Comparison of ENCODE assay signal across 11 mouse cellular contexts in genomic region chr12:52692290-52692974, GRCm38 (mm10). TPM values are rescaled to one million over a fixed set of nuclear protein-coding genes. Genes with fewer than 3 reads are reported as not detected.
DNase-seq lines count a peak whose midpoint lies in the region; ATAC-seq and TF ChIP-seq lines count a peak whose summit lies in the region.
"Had no signal": no experiment of that assay in that cellular context is flagged by ENCODE, and none has a peak within 500 bp of the region (broad histone marks: within the 10 kb centered on the region; RNA-seq: fewer than 3 reads in every experiment).

No protein-coding gene starts in this region.

- no peaks in the 10 kb centered on the region for H3K27me3 ChIP-seq in kidney, adult 2 months (replicated peaks; ENCODE audit: control insufficient read depth, insufficient read depth, low read length)
- no peaks in the 10 kb centered on the region for H3K27me3 ChIP-seq in kidney, embryonic 14.5 days (ENCODE audit: control insufficient read depth, insufficient read depth, low read length)
- H3K27me3 ChIP-seq in intestine, postnatal 0 days (replicated peaks; ENCODE audit: control insufficient read depth, insufficient read depth, low read length): no peaks in the 10 kb centered on the region
- H3K27me3 ChIP-seq in myocyte (ENCODE audit: control insufficient read depth, insufficient read depth, insufficient read length): no peaks in the 10 kb centered on the region
- no peaks in the 10 kb centered on the region for H3K27me3 ChIP-seq in forebrain, embryonic 10.5 days (ENCODE audit: poor library complexity, severe bottlenecking)
- H3K27me3 ChIP-seq in midbrain, embryonic 14.5 days (ENCODE audit: control insufficient read depth, insufficient read depth, low read length): no peaks in the 10 kb centered on the region
- H3K27me3 ChIP-seq: forebrain, embryonic 12.5 days had no signal

- no peak overlapping the region for H3K27ac ChIP-seq in kidney, adult 2 months (ENCODE audit: insufficient read depth, low read depth, low read length)
- H3K27ac ChIP-seq in kidney, embryonic 14.5 days (ENCODE audit: low read depth, low read length): no peak overlapping the region
- H3K27ac ChIP-seq in intestine, postnatal 0 days (ENCODE audit: low read depth, low read length): peak overlapping the region; percentile 71
- H3K27ac ChIP-seq in forebrain, embryonic 10.5 days: no peak overlapping the region; the same call in 1 of the 2 replicates
- H3K27ac ChIP-seq in midbrain, embryonic 14.5 days (replicated peaks; ENCODE audit: low read depth, low read length): no peak overlapping the region
- H3K27ac ChIP-seq: forebrain, embryonic 12.5 days; heart, adult 2 months had no signal

- no peaks in the 10 kb centered on the region for H3K4me1 ChIP-seq in kidney, adult 2 months (ENCODE audit: control insufficient read depth, insufficient read depth, low read length)
- 0 out of 2 replicates have a peak, but pooled peaks cover under 1% of the 10 kb centered on the region for H3K4me1 ChIP-seq in kidney, embryonic 14.5 days (ENCODE audit: control insufficient read depth, insufficient read depth, low read length)
- no peaks in the 10 kb centered on the region for H3K4me1 ChIP-seq in intestine, postnatal 0 days (replicated peaks; ENCODE audit: control insufficient read depth, insufficient read depth, low read length)
- peaks cover 8% of the 10 kb centered on the region for H3K4me1 ChIP-seq in forebrain, embryonic 10.5 days
- peaks cover 1% of the 10 kb centered on the region for H3K4me1 ChIP-seq in midbrain, embryonic 14.5 days (ENCODE audit: control insufficient read depth, insufficient read depth, low read length)
- H3K4me1 ChIP-seq: forebrain, embryonic 12.5 days had no signal

- no peaks in the 10 kb centered on the region for H3K36me3 ChIP-seq in kidney, adult 2 months (ENCODE audit: control insufficient read depth, insufficient read depth, low read length)
- H3K36me3 ChIP-seq in kidney, embryonic 14.5 days (ENCODE audit: control insufficient read depth, insufficient read depth, low read length): no peaks in the 10 kb centered on the region
- no peaks in the 10 kb centered on the region for H3K36me3 ChIP-seq in intestine, postnatal 0 days (ENCODE audit: control insufficient read depth, insufficient read depth)
- no peaks in the 10 kb centered on the region for H3K36me3 ChIP-seq in myocyte (ENCODE audit: control insufficient read depth, insufficient read depth)
- H3K36me3 ChIP-seq in forebrain, embryonic 10.5 days (replicated peaks): no peaks in the 10 kb centered on the region
- H3K36me3 ChIP-seq in midbrain, embryonic 14.5 days (ENCODE audit: control insufficient read depth, insufficient read depth, low read length): no peaks in the 10 kb centered on the region
- H3K36me3 ChIP-seq: forebrain, embryonic 12.5 days had no signal

- no peak overlapping the region for H3K4me3 ChIP-seq in kidney, adult 2 months (ENCODE audit: insufficient read depth, low read depth, low read length)
- H3K4me3 ChIP-seq in kidney, embryonic 14.5 days (ENCODE audit: low read length): no peak overlapping the region
- no peak overlapping the region for H3K4me3 ChIP-seq in intestine, postnatal 0 days (ENCODE audit: low read depth, low read length)
- no peak overlapping the region for H3K4me3 ChIP-seq in myocyte
- H3K4me3 ChIP-seq in forebrain, embryonic 10.5 days: no peak overlapping the region
- no peak overlapping the region for H3K4me3 ChIP-seq in midbrain, embryonic 14.5 days (replicated peaks; ENCODE audit: low read depth, low read length)
- H3K4me3 ChIP-seq: forebrain, embryonic 12.5 days; heart, adult 2 months had no signal

- H3K79me2 ChIP-seq in myocyte (ENCODE audit: control insufficient read depth, insufficient read depth): no peaks in the 10 kb centered on the region

- no peaks in the 10 kb centered on the region for H3K9me3 ChIP-seq in kidney, embryonic 14.5 days (ENCODE audit: control insufficient read depth, low read length)
- H3K9me3 ChIP-seq in intestine, postnatal 0 days (ENCODE audit: control insufficient read depth): no peaks in the 10 kb centered on the region
- H3K9me3 ChIP-seq in forebrain, embryonic 10.5 days: no peaks in the 10 kb centered on the region
- H3K9me3 ChIP-seq in midbrain, embryonic 14.5 days (ENCODE audit: control insufficient read depth, low read length): no peaks in the 10 kb centered on the region
- H3K9me3 ChIP-seq: forebrain, embryonic 12.5 days had no signal

- TF ChIP-seq CTCF in kidney, adult 2 months (conservative IDR thresholded peaks at IDR 0.05; ENCODE audit: insufficient read depth, insufficient read length, low read depth, low read length): no peak
- TF ChIP-seq CTCF in intestine, postnatal 0 days (IDR thresholded peaks at IDR 0.05; ENCODE audit: low read depth): peak; percentile 59

- ATAC-seq in kidney, embryonic 14.5 days (ENCODE audit: low FRiP score, low TSS enrichment): no peak
- peak; percentile 100 for ATAC-seq in intestine, postnatal 0 days
- ATAC-seq in midbrain, embryonic 14.5 days (ENCODE audit: low FRiP score, low TSS enrichment): no peak

- no peak overlapping the region for H3K9ac ChIP-seq in kidney, embryonic 14.5 days (ENCODE audit: low read depth, low read length)
- no peak overlapping the region for H3K9ac ChIP-seq in intestine, postnatal 0 days (ENCODE audit: low read depth, low read length)
- H3K9ac ChIP-seq in midbrain, embryonic 14.5 days (replicated peaks; ENCODE audit: low read length): no peak overlapping the region
- H3K9ac ChIP-seq: forebrain, embryonic 12.5 days had no signal

- DNase-seq in kidney, adult 2 months: peak; percentile 29
- DNase-seq in MEL-GATA-1-ER (ENCODE audit: extremely low read depth, low read depth): peak; percentile 89
- no peak for DNase-seq in embryo, embryonic 9.5 days (ENCODE audit: extremely low spot score)
- DNase-seq in forebrain, embryonic 10.5 days (ENCODE audit: extremely low spot score, low spot score): no peak
- no peak for DNase-seq in midbrain, embryonic 14.5 days
- DNase-seq: cerebellum, postnatal 14 days; heart, adult 2 months had no signal

- WGBS in kidney, adult 2 months: 41% methylated on average over 10 of the region's 10 CpGs
- WGBS in kidney, embryonic 14.5 days: 52% methylated on average over 10 of the region's 10 CpGs
- 32% methylated on average over 10 of the region's 10 CpGs for WGBS in intestine, postnatal 0 days
- WGBS in forebrain, embryonic 10.5 days: 66% methylated on average over 10 of the region's 10 CpGs
- 60% methylated on average over 10 of the region's 10 CpGs for WGBS in midbrain, embryonic 14.5 days

- H3ac ChIP-seq in myocyte (ENCODE audit: control insufficient read depth, insufficient read length): no peak overlapping the region

- TF ChIP-seq POLR2A in kidney, adult 2 months (IDR thresholded peaks at IDR 0.05; ENCODE audit: low read depth, low read length): no peak
- no peak for TF ChIP-seq POLR2A in myocyte (IDR thresholded peaks at IDR 0.05; ENCODE audit: insufficient read length, low read depth)

- H3K4me2 ChIP-seq in kidney, embryonic 14.5 days (replicated peaks; ENCODE audit: low read depth, low read length): no peak overlapping the region
- peak overlapping the region; percentile 39 for H3K4me2 ChIP-seq in intestine, postnatal 0 days (replicated peaks; ENCODE audit: low read depth)
- peak overlapping the region; percentile 40 for H3K4me2 ChIP-seq in myocyte (ENCODE audit: low read depth)
- H3K4me2 ChIP-seq in midbrain, embryonic 14.5 days (ENCODE audit: low read length): no peak overlapping the region
- H3K4me2 ChIP-seq: forebrain, embryonic 12.5 days had no signal

TF ChIP-seq in myocyte, 11 proteins besides CTCF, POLR2A, EP300 and RAD21:
- TF ChIP-seq TCF12 (IDR thresholded peaks at IDR 0.05; ENCODE audit: insufficient read depth, poor library complexity, severe bottlenecking): no peak
- no peak for TF ChIP-seq MYOG (IDR thresholded peaks at IDR 0.05; ENCODE audit: control insufficient read depth in 1 of 3, insufficient read depth in 1 of 3, insufficient read length in 2 of 3, low read depth in 2 of 3)
- TF ChIP-seq POLR2AphosphoS2 (IDR thresholded peaks at IDR 0.05; ENCODE audit: insufficient read length, low read depth): no peak
- no peak for TF ChIP-seq CEBPB (IDR thresholded peaks at IDR 0.05; ENCODE audit: insufficient read depth, poor library complexity, severe bottlenecking)
- TF ChIP-seq E2F4 (IDR thresholded peaks at IDR 0.05; ENCODE audit: insufficient read depth): no peak
- TF ChIP-seq MAX (IDR thresholded peaks at IDR 0.05; ENCODE audit: low read depth): no peak
- no peak for TF ChIP-seq USF1 (IDR thresholded peaks at IDR 0.05; ENCODE audit: low read depth)
- no peak for TF ChIP-seq SRF (IDR thresholded peaks at IDR 0.05; ENCODE audit: control insufficient read depth, insufficient read length, low read depth)
- TF ChIP-seq MYOD1 (IDR thresholded peaks at IDR 0.05; ENCODE audit: control insufficient read depth in 1 of 3, insufficient read length in 2 of 3, low read depth in 2 of 3): no peak
- no peak for TF ChIP-seq TCF3 (IDR thresholded peaks at IDR 0.05; ENCODE audit: insufficient read length, low read depth)

RNA-seq across cellular contexts. Expression of gene Akap6, which starts 6.8 kb away (rescaled TPM):
- 0.22 and 0.25 TPM in 2 replicates for polyA plus RNA-seq in kidney, adult 2 months (2012; rRNA removed)
- 0.04 and 0.18 TPM in 2 replicates for polyA plus RNA-seq in kidney, embryonic 14.5 days (2014; fragmentation: Nextera tagmentation; extraction: Ambion mirVana)
- polyA plus RNA-seq in intestine, postnatal 0 days (2015; fragmentation: Nextera tagmentation; extraction: Ambion mirVana): 0.73 and 1.1 TPM in 2 replicates
- 6.6 TPM for polyA plus RNA-seq in myocyte (2012; fragmentation: generic; extraction: Trizol)
- 2.1 and 3.0 TPM in 2 replicates for polyA plus RNA-seq in forebrain, embryonic 10.5 days (2016; fragmentation: Nextera tagmentation; extraction: Ambion mirVana)
- polyA plus RNA-seq in midbrain, embryonic 14.5 days (2014; fragmentation: Nextera tagmentation; extraction: Ambion mirVana): 27.2 and 35.2 TPM in 2 replicates

Comparison
In these comparisons a context has a peak if more than half of its experiments do, and no peak if none do; other contexts are left out.
1. DNase-seq: peak in kidney, adult 2 months (single experiment) and MEL-GATA-1-ER (single experiment); none in embryo, embryonic 9.5 days (single experiment), forebrain, embryonic 10.5 days (single experiment) and midbrain, embryonic 14.5 days (single experiment).
2. H3K4me2 ChIP-seq: peak in intestine, postnatal 0 days (single experiment) and myocyte (single experiment); none in kidney, embryonic 14.5 days (single experiment) and midbrain, embryonic 14.5 days (single experiment).